9 mouse cellular contexts compared by ENCODE assay signal in genomic region chr2:163641681-163642080, GRCm38 (mm10). TPM values are rescaled to one million over a fixed set of nuclear protein-coding genes. Genes with fewer than 3 reads are reported as not detected.
DNase-seq lines count a peak whose midpoint lies in the region; ATAC-seq and TF ChIP-seq lines count a peak whose summit lies in the region.
"Had no signal": no experiment of that assay in that cellular context is flagged by ENCODE, and none has a peak within 500 bp of the region (broad histone marks: within the 10 kb centered on the region; RNA-seq: fewer than 3 reads in every experiment).

No protein-coding gene starts in this region.

- H3K4me3 ChIP-seq in kidney, postnatal 0 days (replicated peaks; ENCODE audit: low read depth, low read length): no peak overlapping the region
- H3K4me3 ChIP-seq in CH12.LX (replicated peaks in 1 of 3; ENCODE audit: low read depth in 2 of 3, low read length in 2 of 3, poor library complexity in 1 of 3): peak overlapping the region; percentile 16 to 39 (median 36)

- no peak for ATAC-seq in kidney, postnatal 0 days (replicated peaks; ENCODE audit: low FRiP score, low read depth)

- peaks cover 75% of the 10 kb centered on the region for H3K79me2 ChIP-seq in CH12.LX (replicated peaks; ENCODE audit: control insufficient read depth, extremely low read depth, insufficient read depth, poor library complexity, severe bottlenecking)

- in situ Hi-C loops in CH12.LX (cut with MboI; ENCODE audit: low pct_ligation_motif_present, low pct_unique_long_range_greater_than_20kb, low sequenced_read_pairs): no loop called here

- TF ChIP-seq EP300 in CH12.LX (IDR thresholded peaks at IDR 0.05; ENCODE audit: low read length): no peak

- peak overlapping the region; percentile 5; the same call in 1 of the 2 replicates for H3K4me2 ChIP-seq in kidney, postnatal 0 days (ENCODE audit: low read length)
- peak overlapping the region; percentile 100 for H3K4me2 ChIP-seq in CH12.LX (ENCODE audit: insufficient read depth, low read depth, poor library complexity, severe bottlenecking)

- peak overlapping the region; percentile 51; the same call in 1 of the 2 replicates for H3K27ac ChIP-seq in kidney, postnatal 0 days
- peak overlapping the region; percentile 83 for H3K27ac ChIP-seq in CH12.LX (ENCODE audit: insufficient read depth, low read depth)
- H3K27ac ChIP-seq: hindbrain, embryonic 13.5 days had no signal

- no peaks in the 10 kb centered on the region for H3K9me3 ChIP-seq in kidney, postnatal 0 days (replicated peaks; ENCODE audit: low read length)
- no peaks in the 10 kb centered on the region for H3K9me3 ChIP-seq in CH12.LX (replicated peaks; ENCODE audit: low read length)
- H3K9me3 ChIP-seq: hindbrain, embryonic 13.5 days had no signal

- H3K4me1 ChIP-seq in kidney, postnatal 0 days (replicated peaks; ENCODE audit: insufficient read depth, low read length): peaks cover 18% of the 10 kb centered on the region
- peaks cover 11 to 47% of the 10 kb centered on the region in 2 experiments for H3K4me1 ChIP-seq in CH12.LX (ENCODE audit: control insufficient read depth in 1 of 2, insufficient read depth in 2 of 2)

- dilution Hi-C loops in CH12.LX (cut with MboI; ENCODE audit: extremely low pct_ligation_motif_present, extremely low pct_unique_long_range_greater_than_20kb, low sequenced_read_pairs): no loop called here

- H3K9ac ChIP-seq in kidney, postnatal 0 days (ENCODE audit: low read depth, low read length): no peak overlapping the region
- H3K9ac ChIP-seq in CH12.LX (ENCODE audit: insufficient read depth, low read depth): peak overlapping the region; percentile 36
- H3K9ac ChIP-seq: hindbrain, embryonic 13.5 days had no signal

- TF ChIP-seq POLR2A in CH12.LX (IDR thresholded peaks at IDR 0.05; ENCODE audit: low read depth, low read length): no peak

- TF ChIP-seq RAD21 in CH12.LX (IDR thresholded peaks at IDR 0.05; ENCODE audit: low read depth, low read length): no peak

- no peaks in the 10 kb centered on the region for H3K36me3 ChIP-seq in kidney, postnatal 0 days (ENCODE audit: insufficient read depth, low read length)
- peaks cover 39 to 47% of the 10 kb centered on the region in 2 experiments for H3K36me3 ChIP-seq in CH12.LX (replicated peaks in 1 of 2; ENCODE audit: control insufficient read depth in 1 of 2, insufficient read depth in 1 of 2, low read length in 1 of 2)

- 35% methylated on average over 3 of the region's 3 CpGs for WGBS in kidney, postnatal 0 days

- DNase-seq in kidney, postnatal 0 days (ENCODE audit: low spot score): peak; percentile 90
- DNase-seq in kidney, adult 9 months: no peak
- DNase-seq in CH12.LX (ENCODE audit: extremely low read depth) (no peak), MEL-GATA-1-ER (ENCODE audit: extremely low read depth, low read depth) (peak; percentile 66)
- peak; percentile 48 for DNase-seq in kidney, postnatal 14 days
- no peak for DNase-seq in layer of hippocampus, adult 9-11 months
- DNase-seq in gastrocnemius, adult 8-10 months (ENCODE audit: low spot score in 2 of 2): no peak
- DNase-seq: adrenal gland, adult 8-10 months had no signal

- H3K27me3 ChIP-seq in kidney, postnatal 0 days (ENCODE audit: insufficient read depth, low read length): no peaks in the 10 kb centered on the region
- H3K27me3 ChIP-seq in CH12.LX (replicated peaks): no peaks in the 10 kb centered on the region
- H3K27me3 ChIP-seq: hindbrain, embryonic 13.5 days had no signal

- TF ChIP-seq CTCF in kidney, postnatal 0 days (IDR thresholded peaks at IDR 0.05; ENCODE audit: low read depth): 0 out of 2 replicates have a peak, but pooled peaks have one; percentile 9
- TF ChIP-seq CTCF in CH12.LX (conservative IDR thresholded peaks at IDR 0.05 in 1 of 2, IDR thresholded peaks at IDR 0.05 in 1 of 2; ENCODE audit: low read depth in 2 of 2, low read length in 2 of 2): no peak

TF ChIP-seq in CH12.LX, 34 proteins besides CTCF, POLR2A, EP300 and RAD21:
- TF ChIP-seq MAX (IDR thresholded peaks at IDR 0.05; ENCODE audit: low read length): no peak
- no peak for TF ChIP-seq GABPA (IDR thresholded peaks at IDR 0.05; ENCODE audit: insufficient replicate concordance, low read depth, low read length)
- TF ChIP-seq IRF4 (IDR thresholded peaks at IDR 0.05; ENCODE audit: low read depth, low read length): no peak

RNA-seq across cellular contexts. Expression of gene Serinc3, which starts 3.2 kb away (rescaled TPM):
- 66.6 and 72.5 TPM in 2 replicates for polyA plus RNA-seq in kidney, postnatal 0 days (2015; fragmentation: Nextera tagmentation; extraction: Ambion mirVana)
- total RNA-seq in CH12.LX (2012; rRNA removed) (345 and 358 TPM in 2 replicates), CH12.LX (2014; rRNA removed) (411 and 467 TPM in 2 replicates)
- polyA plus RNA-seq in CH12.LX (2012; ENCODE audit: insufficient read length, low read depth): 493 and 611 TPM in 2 replicates
- total RNA-seq in gastrocnemius, adult 8-10 months (2022): 100 to 1,000 TPM in 3 of 4 experiments, 10 to 100 TPM in 1; 88.8 to 135 (median 117) TPM

RNA-seq across cellular contexts. Expression of gene Pkig, which starts 16.5 kb away (rescaled TPM):
- polyA plus RNA-seq in kidney, postnatal 0 days (2015; fragmentation: Nextera tagmentation; extraction: Ambion mirVana): 179 and 198 TPM in 2 replicates
- total RNA-seq in CH12.LX (2012; rRNA removed): 225 and 253 TPM in 2 replicates
- 227 and 228 TPM in 2 replicates for total RNA-seq in CH12.LX (2014; rRNA removed)
- polyA plus RNA-seq in CH12.LX (2012; ENCODE audit: insufficient read length, low read depth): 364 and 473 TPM in 2 replicates
- 100 to 1,000 TPM; 102 to 111 (median 107) TPM for total RNA-seq in gastrocnemius, adult 8-10 months (2022)

RNA-seq across cellular contexts. Expression of gene Ttpal, which starts 39.6 kb away (rescaled TPM):
- polyA plus RNA-seq in kidney, postnatal 0 days (2015; fragmentation: Nextera tagmentation; extraction: Ambion mirVana): 18.1 and 19.7 TPM in 2 replicates
- 25.7 and 26.2 TPM in 2 replicates for total RNA-seq in CH12.LX (2012; rRNA removed)
- total RNA-seq in CH12.LX (2014; rRNA removed): 32.5 and 38.9 TPM in 2 replicates
- 17.3 and 21.9 TPM in 2 replicates for polyA plus RNA-seq in CH12.LX (2012; ENCODE audit: insufficient read length, low read depth)
- total RNA-seq in gastrocnemius, adult 8-10 months (2022): 1 to 10 TPM; 3.1 to 5.2 (median 3.4) TPM

Comparison
In these comparisons a context has a peak if more than half of its experiments do, and no peak if none do; other contexts are left out.
1. DNase-seq: peak in kidney, postnatal 0 days (single experiment), MEL-GATA-1-ER (single experiment) and kidney, postnatal 14 days (single experiment); none in kidney, adult 9 months (single experiment), CH12.LX (single experiment), layer of hippocampus, adult 9-11 months (single experiment) and gastrocnemius, adult 8-10 months (0 of 2).
2. RNA of gene Ttpal, which starts 39.6 kb away (total RNA-seq): 25.7 to 38.9 TPM in CH12.LX; 3.1 to 5.2 TPM in gastrocnemius, adult 8-10 months; every median in the first group is over 4 times any median in the second.